Mouse (Mus musculus): Measurements from ENCODE around the gene Ncam1.

GRCm38 (mm10) chr9:49798806-49799205 is at the start of gene Ncam1:
- no peak; the same call in 1 of the 2 replicates for TF ChIP-seq POLR2A (IDR thresholded peaks at IDR 0.05; ENCODE audit: borderline replicate concordance, control insufficient read depth, low read depth, low read length)
- no peak for TF ChIP-seq CTCF (IDR thresholded peaks at IDR 0.05; ENCODE audit: control insufficient read depth, insufficient read depth, low read length)
